Mouse (Mus musculus): ENCODE results near the gene Cadm1. TPM values are rescaled to one million over a fixed set of nuclear protein-coding genes. Genes with fewer than 3 reads are reported as not detected.
A peak's percentile ranks its signal among the peaks of the same experiment; 100 is the strongest.

Gene Cadm1
- total RNA-seq, 2 experiments from 2014 or later = 230 to 269 TPM

DNA sequence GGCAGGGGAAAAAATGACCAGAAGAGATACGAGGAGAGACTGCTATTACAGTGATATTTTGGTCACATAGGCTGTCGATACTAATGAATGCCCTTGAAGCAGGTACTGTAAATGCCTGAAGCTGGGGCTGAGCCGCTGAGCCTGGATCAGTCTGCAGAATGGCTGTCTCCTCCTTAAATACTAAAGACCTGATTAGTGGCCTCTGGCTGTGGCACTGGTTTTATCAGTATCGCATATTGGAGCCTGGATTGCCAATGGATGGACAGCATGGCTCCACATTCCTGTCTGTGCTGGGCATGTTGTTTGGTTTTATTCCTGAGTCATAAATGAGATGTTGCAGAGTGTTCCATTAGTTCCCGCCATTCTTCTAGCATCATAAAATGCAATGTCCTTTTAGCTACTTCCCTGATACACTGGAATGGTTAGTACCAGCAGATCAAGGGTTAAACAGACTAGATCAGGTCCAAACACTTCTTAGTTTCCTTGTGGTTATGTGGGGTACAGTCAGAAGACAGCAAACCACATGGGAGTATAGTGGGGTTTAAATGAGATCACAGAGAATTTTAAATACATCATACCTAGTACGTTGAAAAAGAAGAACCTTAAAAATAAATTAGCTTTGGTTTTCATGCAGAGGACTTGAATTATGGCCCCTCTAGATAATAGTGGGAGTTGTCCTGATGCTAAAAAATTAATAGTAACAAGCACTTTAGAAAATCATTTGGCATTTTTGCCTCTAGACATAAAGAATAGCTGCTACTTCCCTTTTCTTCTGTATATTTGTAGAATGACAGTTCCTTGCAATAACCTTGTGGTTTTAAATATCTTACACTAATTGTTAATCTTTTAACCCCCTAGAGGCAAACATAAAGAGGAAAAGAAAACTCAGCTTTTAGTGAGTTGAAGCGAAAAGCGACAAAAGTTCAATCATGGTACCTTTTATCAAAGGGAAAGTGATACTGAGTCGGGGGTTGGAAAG lies 247.3 kb downstream of the Cadm1 start:
- no peak for DNase-seq (ENCODE audit: extremely low spot score in 1 of 2, low spot score in 2 of 2)
- no peak overlapping the region for H3K4me3 ChIP-seq
- intact Hi-C loops (cut with DNase I) = no loop called here
- no peak for TF ChIP-seq CTCF (IDR thresholded peaks at IDR 0.05)
- no peak overlapping the region for H3K27ac ChIP-seq

DNA sequence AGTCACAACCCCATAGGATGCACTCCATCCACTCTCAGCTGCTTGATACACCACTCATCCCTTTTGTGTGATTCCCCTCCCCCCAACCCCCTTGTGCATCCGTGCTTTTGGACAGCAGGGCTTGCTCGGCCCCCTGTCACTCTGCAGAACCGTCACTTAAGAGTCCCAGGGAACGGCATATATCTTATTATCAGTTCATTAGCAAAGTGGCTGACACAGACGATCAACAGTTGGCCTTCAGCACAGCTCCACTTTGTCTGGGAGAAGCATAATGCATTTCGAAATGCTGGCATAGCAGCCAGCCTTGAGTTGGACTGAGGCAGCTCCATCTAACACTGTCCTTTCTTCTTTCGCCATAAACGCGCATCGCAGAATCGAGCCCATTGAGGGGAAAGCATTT lies 248.5 kb downstream of the Cadm1 start:
- H3K27ac ChIP-seq = no peak overlapping the region
- intact Hi-C loops (cut with DNase I) = no loop called here
- TF ChIP-seq CTCF (IDR thresholded peaks at IDR 0.05) = no peak

DNA sequence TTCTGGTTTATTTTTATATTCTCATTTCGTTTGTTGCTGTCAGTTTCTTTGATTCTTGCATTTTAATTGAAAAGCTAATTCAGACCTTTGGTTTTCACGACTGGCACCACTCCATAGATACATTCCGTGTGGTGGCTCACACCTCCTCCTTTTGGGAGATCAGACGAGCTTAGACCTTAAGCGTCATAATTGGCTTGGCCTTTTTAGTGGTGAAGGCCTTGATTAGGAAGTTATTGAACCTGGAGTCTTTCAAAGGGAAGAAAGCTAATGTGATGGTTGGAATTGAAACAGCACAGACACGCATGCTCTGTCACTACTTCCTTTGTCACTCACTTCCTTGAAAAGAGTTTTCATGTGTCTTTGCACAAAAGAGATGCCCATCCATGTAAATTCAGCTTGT lies 249.3 kb downstream of the Cadm1 start:
- no peak for TF ChIP-seq CTCF (IDR thresholded peaks at IDR 0.05)
- no peak overlapping the region for H3K4me3 ChIP-seq
- no peak overlapping the region for H3K27ac ChIP-seq
- intact Hi-C loops (cut with DNase I) = no loop called here
- DNase-seq (ENCODE audit: extremely low spot score in 1 of 2, low spot score in 2 of 2) = no peak

More for the DNA sequence above, 248.5 kb downstream of the Cadm1 start:
- H3K4me3 ChIP-seq = no peak overlapping the region
- no peak for DNase-seq (ENCODE audit: extremely low spot score in 1 of 2, low spot score in 2 of 2)

DNA sequence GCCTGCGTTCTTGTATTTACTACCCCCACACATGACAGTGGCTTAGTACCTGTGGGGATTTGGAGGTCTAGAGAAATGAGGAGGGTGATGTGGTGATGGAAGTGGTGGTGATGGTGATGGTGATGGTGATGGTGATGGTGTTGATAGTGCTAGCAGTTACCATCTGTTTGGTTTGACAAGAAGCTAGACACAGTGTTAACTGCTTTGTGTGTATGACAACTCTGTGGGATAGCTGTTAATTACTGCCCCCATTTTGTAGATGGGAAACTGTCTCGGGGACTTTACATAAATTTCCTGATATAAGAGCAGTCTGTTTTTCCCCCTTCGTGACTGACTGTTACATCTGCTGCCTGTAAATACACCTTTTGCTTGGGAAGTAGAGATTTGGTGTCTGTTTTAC lies 256.7 kb downstream of the Cadm1 start:
- no peak for TF ChIP-seq CTCF (IDR thresholded peaks at IDR 0.05)
- Histone ChIP-seq H3K27ac (peak overlapping the region; percentile 28; the same call in 1 of the 2 replicates), H3K4me3 (no peak overlapping the region)
- DNase-seq (ENCODE audit: extremely low spot score in 1 of 2, low spot score in 2 of 2) = no peak
- intact Hi-C loops (cut with DNase I) = no loop called here

DNA sequence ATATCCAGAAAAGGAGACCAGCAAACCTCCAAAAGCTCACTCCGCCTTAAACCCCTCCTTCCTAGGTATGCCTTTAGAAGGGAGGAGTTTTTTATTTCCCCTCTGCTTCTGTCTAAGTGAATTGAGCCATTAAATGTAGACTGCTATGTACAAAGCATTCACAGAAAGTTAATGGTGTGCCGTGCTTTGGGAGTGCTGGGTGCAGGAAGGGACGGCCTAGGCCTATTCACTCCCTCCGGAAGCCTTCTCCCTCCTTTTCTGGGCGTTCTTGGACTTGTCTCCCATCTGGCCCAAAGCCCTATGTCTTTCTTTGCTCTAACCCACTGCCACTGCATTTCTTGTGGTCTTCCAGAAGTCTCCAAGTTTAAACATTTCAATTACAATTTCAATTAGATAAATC lies 268.5 kb downstream of the Cadm1 start:
- intact Hi-C loops (cut with DNase I) = no loop called here
- DNase-seq (ENCODE audit: extremely low spot score in 1 of 2, low spot score in 2 of 2) = no peak
- Histone ChIP-seq H3K4me3 (no peak overlapping the region), H3K27ac (no peak overlapping the region)
- TF ChIP-seq CTCF (IDR thresholded peaks at IDR 0.05) = no peak

DNA sequence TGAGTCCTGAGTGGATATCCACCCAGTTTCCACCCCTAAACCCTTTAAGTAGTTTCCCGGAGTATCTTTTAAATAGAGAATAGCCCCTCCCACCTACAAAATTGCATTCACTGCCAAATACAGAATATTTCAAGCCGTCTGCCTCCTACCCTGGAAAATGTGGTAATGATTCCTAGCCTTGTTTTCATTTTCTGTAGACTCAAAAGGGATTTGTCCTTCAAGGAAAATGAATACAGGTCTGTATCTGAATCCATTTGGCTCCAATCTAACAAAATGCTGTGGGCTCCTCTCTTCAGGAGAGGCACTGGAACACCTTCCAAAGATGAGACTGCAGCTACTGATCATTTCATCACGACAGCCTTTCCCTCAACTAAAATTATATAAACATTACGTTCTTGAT lies 271.3 kb downstream of the Cadm1 start:
- Histone ChIP-seq H3K4me3 (no peak overlapping the region), H3K27ac (peak overlapping the region; percentile 63; the same call in 1 of the 2 replicates)
- no peak for TF ChIP-seq CTCF (IDR thresholded peaks at IDR 0.05)
- intact Hi-C loops (cut with DNase I) = no loop called here
- no peak for DNase-seq (ENCODE audit: extremely low spot score in 1 of 2, low spot score in 2 of 2)

DNA sequence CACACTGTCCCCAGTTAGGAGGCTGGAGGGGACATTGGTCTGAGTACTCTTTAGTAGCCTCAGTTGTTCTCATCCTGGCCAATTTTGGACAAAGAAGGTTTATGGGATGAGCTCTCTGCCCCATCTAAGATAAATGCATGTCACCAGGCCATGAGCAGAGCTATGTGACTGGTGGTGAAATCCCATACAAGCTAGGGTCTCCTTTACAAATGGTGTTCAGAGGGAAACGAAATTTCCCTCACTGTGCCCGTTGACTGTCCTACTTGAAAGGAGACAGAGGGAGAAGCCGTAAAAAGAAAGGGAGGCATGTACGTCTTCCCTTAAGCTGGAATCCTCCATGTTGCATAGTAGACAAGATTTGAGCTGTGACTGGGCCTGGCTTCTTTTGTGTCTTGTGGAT lies 272.6 kb downstream of the Cadm1 start:
- no peak for DNase-seq (ENCODE audit: extremely low spot score in 1 of 2, low spot score in 2 of 2)
- TF ChIP-seq CTCF (IDR thresholded peaks at IDR 0.05) = no peak
- Histone ChIP-seq H3K4me3 (no peak overlapping the region), H3K27ac (no peak overlapping the region)
- intact Hi-C loops (cut with DNase I) = no loop called here

DNA sequence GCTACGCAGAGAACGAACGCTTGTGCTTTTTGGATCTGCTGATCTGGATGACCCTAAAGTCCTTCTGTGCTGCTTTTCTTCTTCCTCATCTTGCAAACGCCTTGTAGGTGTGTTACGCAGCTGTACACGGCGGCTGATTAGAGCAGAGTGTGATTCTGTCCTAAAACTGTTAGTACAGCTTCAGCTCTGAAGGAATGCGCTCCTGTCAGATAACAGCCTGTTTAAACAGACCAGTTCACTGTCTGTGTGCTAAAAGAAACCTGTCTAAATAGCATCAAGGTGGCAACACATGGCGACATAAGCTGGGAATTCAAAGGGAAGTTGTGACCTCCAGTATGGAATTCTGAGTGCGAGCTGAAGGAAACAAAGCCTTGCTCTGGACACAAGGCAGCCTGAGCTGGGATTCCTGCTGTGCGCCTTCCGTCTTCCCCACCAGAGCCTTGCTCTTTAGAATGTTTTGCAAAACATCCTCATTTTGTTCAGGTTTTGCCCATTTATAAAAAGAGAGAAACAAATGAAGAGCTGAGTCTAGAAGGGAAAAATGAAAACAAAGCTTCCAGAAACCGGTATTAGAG lies 273.6 kb downstream of the Cadm1 start:
- no peak overlapping the region for H3K4me3 ChIP-seq
- no peak for DNase-seq (ENCODE audit: extremely low spot score in 1 of 2, low spot score in 2 of 2)
- H3K27ac ChIP-seq = no peak overlapping the region
- intact Hi-C loops (cut with DNase I) = no loop called here
- TF ChIP-seq CTCF (IDR thresholded peaks at IDR 0.05) = no peak

DNA sequence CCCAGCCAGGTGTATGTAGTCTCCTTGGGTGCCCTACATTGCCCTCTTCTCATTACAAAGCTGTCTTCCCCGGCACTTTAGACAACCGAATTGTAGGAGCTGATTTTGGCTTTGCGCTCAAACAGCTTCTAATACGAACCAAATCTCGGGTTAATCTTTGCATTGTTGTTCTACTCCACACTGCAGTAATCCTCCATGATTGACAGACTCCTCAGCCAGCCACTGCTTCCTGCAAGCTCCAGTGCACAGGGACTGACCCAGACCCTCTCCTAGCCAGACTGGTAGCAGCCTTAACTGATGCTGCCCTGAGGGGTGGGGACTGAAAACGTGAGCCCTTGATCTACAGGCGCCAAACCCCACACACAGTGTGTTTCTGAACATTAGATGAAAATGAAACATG lies 275.7 kb downstream of the Cadm1 start:
- no peak for TF ChIP-seq CTCF (IDR thresholded peaks at IDR 0.05)
- DNase-seq (ENCODE audit: extremely low spot score in 1 of 2, low spot score in 2 of 2) = no peak
- H3K27ac ChIP-seq = no peak overlapping the region
- no peak overlapping the region for H3K4me3 ChIP-seq
- intact Hi-C loops (cut with DNase I) = no loop called here

DNA sequence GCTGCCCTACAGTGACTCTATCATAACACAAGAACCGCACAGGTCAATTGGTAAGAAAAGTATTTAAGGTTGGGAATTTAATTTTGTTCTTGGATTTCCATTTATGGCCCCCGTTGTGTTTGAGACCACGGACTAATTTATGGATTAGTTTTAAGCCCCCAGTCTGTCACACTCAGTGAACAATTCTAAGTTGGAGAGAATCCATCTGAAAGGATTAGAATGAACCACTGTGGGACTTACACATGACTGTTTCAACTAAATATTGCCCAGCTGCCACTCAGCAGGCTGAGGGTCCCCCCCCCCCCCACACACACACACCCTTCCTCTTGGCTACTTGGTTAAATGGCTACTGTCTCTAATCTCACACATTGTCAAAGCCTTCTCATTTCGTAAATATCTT lies 295.7 kb downstream of the Cadm1 start:
- intact Hi-C loops (cut with DNase I) = no loop called here

DNA sequence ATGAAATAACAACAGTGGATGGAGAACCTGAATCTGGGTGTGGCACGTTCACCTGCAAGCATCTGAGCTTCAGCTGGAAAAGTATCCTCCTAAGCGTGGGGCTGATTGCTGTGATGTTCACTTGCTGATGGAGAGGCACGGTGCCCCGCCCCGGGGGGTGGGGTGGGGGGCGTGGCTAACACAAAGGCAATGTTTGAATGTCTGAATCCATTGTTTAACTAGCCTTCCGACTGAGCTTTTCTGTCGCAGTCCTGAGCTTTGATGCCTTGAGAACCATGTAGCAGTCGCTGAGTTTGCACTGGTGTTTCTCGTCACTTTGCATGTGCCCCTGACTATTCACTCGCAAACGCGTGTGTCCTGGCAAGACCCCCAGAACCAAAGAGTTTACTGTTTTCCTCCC lies 298.8 kb downstream of the Cadm1 start:
- H3K4me3 ChIP-seq = peak overlapping the region; percentile 13; the same call in 1 of the 2 replicates
- intact Hi-C loops (cut with DNase I) = no loop called here
- no peak for TF ChIP-seq CTCF (IDR thresholded peaks at IDR 0.05)
- no peak overlapping the region for H3K27ac ChIP-seq
- no peak for DNase-seq (ENCODE audit: extremely low spot score in 1 of 2, low spot score in 2 of 2)

More for the DNA sequence above, 295.7 kb downstream of the Cadm1 start:
- no peak for DNase-seq (ENCODE audit: extremely low spot score in 1 of 2, low spot score in 2 of 2)
- Histone ChIP-seq H3K27ac (no peak overlapping the region), H3K4me3 (no peak overlapping the region)
- no peak for TF ChIP-seq CTCF (IDR thresholded peaks at IDR 0.05)

DNA sequence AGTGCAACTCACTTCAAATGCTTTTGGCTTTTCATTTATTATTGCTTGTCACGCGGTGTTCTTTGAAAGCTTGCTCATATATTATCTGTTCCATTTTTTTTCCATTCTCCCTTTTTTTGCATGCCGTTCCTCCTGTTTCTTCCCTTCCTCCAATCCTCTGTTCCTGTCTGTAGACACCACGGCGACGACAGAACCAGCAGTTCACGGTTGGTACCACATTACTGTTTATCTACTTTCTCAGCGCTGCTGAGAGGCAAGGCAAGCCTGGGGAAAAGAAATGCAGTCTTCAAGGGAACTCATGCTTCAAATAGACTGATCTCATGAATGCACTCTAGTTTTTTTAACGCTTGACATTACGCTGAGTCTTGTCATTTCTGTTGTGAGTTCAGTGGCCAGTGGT lies 299.2 kb downstream of the Cadm1 start:
- intact Hi-C loops (cut with DNase I) = no loop called here

More for the DNA sequence above, 299.2 kb downstream of the Cadm1 start:
- Histone ChIP-seq H3K4me3 (no peak overlapping the region; the same call in 1 of the 2 replicates), H3K27ac (no peak overlapping the region)
- no peak for TF ChIP-seq CTCF (IDR thresholded peaks at IDR 0.05)
- no peak for DNase-seq (ENCODE audit: extremely low spot score in 1 of 2, low spot score in 2 of 2)

Data from left cerebral cortex, adult 2 months (tissue).